Mouse (Mus musculus) ES-Bruce4 (cell line): ENCODE results near the gene Rapgef4.

Experiments
- CTCF ChIP-seq: IDR thresholded peaks from one replicate; pipeline ENCODE4 v1.8.1; 2011; ENCODE audit warnings: low read depth, low read length
- POLR2A ChIP-seq: IDR thresholded peaks from one replicate; pipeline ENCODE4 v1.8.1; 2011; ENCODE audit warnings: low read length; ENCODE audit not compliant: insufficient read depth

- TF ChIP-seq CTCF = no peak
- TF ChIP-seq POLR2A = no peak
Observed at GRCm38 (mm10) chr2:71992129-71992528, 11.1 kb downstream of the Rapgef4 start.
